Mouse (Mus musculus) ES-E14 (cell line): ENCODE data around the gene Ap5s1.

ENCODE experiments used
- CHD2 ChIP-seq: IDR thresholded peaks from 2 replicates; pipeline ENCODE4 v1.6.1; 2014; ENCODE audit warnings: mild to moderate bottlenecking, low read depth, low read length, inconsistent platforms
- MAFK ChIP-seq: IDR thresholded peaks from 2 replicates; pipeline ENCODE4 v1.6.1; 2014; ENCODE audit warnings: mild to moderate bottlenecking, low read depth, low read length, inconsistent platforms; ENCODE audit not compliant: insufficient read depth
- ZC3H11A ChIP-seq: IDR thresholded peaks from 2 replicates; pipeline ENCODE4 v1.6.1; 2012; ENCODE audit warnings: low read depth, mild to moderate bottlenecking, inconsistent platforms, low read length, borderline replicate concordance
- ZNF384 ChIP-seq: IDR thresholded peaks from 2 replicates; pipeline ENCODE4 v1.6.1; 2012; ENCODE audit warnings: low read depth, low read length, inconsistent platforms

GRCm38 (mm10) chr2:131254329-131254713 is 47.4 kb downstream of the Ap5s1 start:
- TF ChIP-seq ZC3H11A (no peak), ZNF384 (no peak), MAFK (no peak), CHD2 (no peak)
